Comparison of ENCODE assay signal across 1 mouse cellular context in the genomic region with DNA sequence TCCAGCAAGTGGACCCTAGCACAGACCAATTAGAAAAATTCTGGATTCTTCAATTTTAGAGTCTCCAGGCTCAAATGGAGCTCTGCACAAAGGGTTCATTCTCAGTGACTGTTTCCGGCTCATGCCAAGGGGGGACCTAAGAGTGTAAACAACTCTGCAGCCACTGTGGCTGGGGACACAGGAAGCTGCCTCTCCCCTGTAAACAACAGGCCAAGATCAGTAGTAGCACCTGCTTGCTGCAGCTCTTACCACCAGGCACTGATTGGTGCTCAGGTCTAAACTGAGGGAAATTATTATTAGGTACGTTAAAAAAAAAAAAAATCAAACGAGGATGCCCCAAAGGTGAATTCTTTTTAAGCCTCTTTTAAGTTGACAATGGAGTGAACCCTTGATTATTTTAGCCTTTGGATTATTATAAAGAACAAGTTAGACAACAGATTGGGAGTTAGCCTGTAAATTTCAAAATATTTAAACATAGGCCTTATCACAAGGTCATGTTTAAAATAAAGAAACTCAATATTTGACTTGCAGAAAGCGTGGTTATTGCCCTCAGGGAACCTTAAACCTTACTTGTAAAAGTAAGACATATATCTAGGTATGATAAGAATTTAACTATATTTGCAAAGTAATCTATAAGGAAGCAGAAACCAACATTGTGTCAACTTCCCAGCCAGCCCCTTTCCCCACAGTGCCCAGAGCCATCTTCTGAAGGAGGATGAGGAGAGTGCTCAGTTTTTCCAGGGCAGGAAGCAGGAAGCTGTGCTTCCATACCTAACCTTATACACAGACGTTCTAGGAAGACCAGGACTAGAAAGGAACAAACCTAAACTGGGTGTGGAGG.
TF ChIP-seq lines count a peak whose summit lies in the region.

No protein-coding gene starts in this region.

TF ChIP-seq in MEL, 35 proteins besides CTCF, POLR2A, EP300 and RAD21 (continued from another document):
- peak; percentile 77 for TF ChIP-seq TCF12 (IDR thresholded peaks at IDR 0.05; ENCODE audit: low read depth, low read length)
- peak; percentile 44; the same call in 1 of the 2 replicates for TF ChIP-seq KAT2A (conservative IDR thresholded peaks at IDR 0.05; ENCODE audit: low read depth, low read length)
- no peak for TF ChIP-seq USF2 (IDR thresholded peaks at IDR 0.05; ENCODE audit: borderline replicate concordance in 1 of 2, insufficient read depth in 1 of 2, low read depth in 1 of 2, low read length in 2 of 2)
- TF ChIP-seq ZMIZ1 (IDR thresholded peaks at IDR 0.05; ENCODE audit: low read depth, low read length): no peak
- TF ChIP-seq GATA1 (IDR thresholded peaks at IDR 0.05; ENCODE audit: low read depth, low read length): peak; percentile 79
- no peak for TF ChIP-seq HCFC1 (IDR thresholded peaks at IDR 0.05; ENCODE audit: low read depth, low read length)
- TF ChIP-seq CHD1 (IDR thresholded peaks at IDR 0.05; ENCODE audit: low read depth, low read length): 0 out of 2 replicates have a peak, but pooled peaks have one; percentile 79
- peak; percentile 48; the same call in 1 of the 2 replicates for TF ChIP-seq ETS1 (IDR thresholded peaks at IDR 0.05; ENCODE audit: low read depth, low read length)
- no peak; the same call in 1 of the 2 replicates for TF ChIP-seq SIN3A (IDR thresholded peaks at IDR 0.05; ENCODE audit: low read length)
- no peak for TF ChIP-seq TBP (IDR thresholded peaks at IDR 0.05; ENCODE audit: low read depth, low read length)
- TF ChIP-seq NELFE (IDR thresholded peaks at IDR 0.05; ENCODE audit: low read depth, low read length): no peak
- no peak for TF ChIP-seq UBTF (IDR thresholded peaks at IDR 0.05; ENCODE audit: borderline replicate concordance, insufficient read depth, low read depth, low read length)
- TF ChIP-seq SMC3 (IDR thresholded peaks at IDR 0.05; ENCODE audit: low read depth, low read length): no peak
- TF ChIP-seq POLR2AphosphoS2 (IDR thresholded peaks at IDR 0.05; ENCODE audit: low read length): peak; percentile 33; the same call in 1 of the 2 replicates
- TF ChIP-seq MAFK (IDR thresholded peaks at IDR 0.05; ENCODE audit: borderline replicate concordance, low read depth, low read length): no peak
- TF ChIP-seq USF1 (IDR thresholded peaks at IDR 0.05; ENCODE audit: low read depth, low read length): no peak
